Mouse (Mus musculus) bone marrow, adult 2 months (tissue): Measurements from ENCODE around the gene Trpc1.

Experiments
- CTCF ChIP-seq: fragments of 200-500 bp; IDR thresholded peaks from 2 replicates; pipeline ENCODE4 v1.5.1; 2011; ENCODE audit warnings: low read length, control low read depth; ENCODE audit not compliant: control insufficient read depth, insufficient read depth
- POLR2A ChIP-seq: fragments of 200-500 bp; IDR thresholded peaks from 2 replicates; pipeline ENCODE4 v1.6.1; 2011; ENCODE audit warnings: low read depth, mild to moderate bottlenecking, control low read depth, low read length, borderline replicate concordance; ENCODE audit not compliant: control insufficient read depth

DNA sequence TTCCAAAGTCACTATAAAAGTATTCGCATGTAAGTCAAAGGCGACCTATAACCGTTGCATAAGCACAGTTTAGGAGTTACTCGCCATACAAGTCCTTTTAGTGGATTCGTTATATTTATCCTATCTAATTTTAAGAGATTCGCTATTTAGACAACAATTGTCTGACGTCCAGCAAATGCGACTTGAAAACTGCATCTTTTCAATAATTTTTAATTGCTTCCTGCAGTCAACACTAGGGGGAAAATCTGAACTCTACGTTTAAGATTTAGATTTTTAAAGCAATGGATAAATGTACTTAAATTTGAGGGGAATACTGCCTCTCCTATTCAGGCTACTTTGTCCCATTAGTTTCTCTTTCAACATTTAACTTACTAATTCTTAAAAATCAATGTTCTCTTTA, 571 bp upstream of the Trpc1 start:
- TF ChIP-seq CTCF (no peak), POLR2A (no peak)
